Mouse (Mus musculus): ENCODE results near the gene Cmtm1.
A peak's percentile ranks its signal among the peaks of the same experiment; 100 is the strongest.
"Not testable (repeated sequence)": the region's sequence is repeated elsewhere in the genome, so short reads cannot be mapped to it uniquely, and the experiment has no call there.

Cmtm1 gene

DNA sequence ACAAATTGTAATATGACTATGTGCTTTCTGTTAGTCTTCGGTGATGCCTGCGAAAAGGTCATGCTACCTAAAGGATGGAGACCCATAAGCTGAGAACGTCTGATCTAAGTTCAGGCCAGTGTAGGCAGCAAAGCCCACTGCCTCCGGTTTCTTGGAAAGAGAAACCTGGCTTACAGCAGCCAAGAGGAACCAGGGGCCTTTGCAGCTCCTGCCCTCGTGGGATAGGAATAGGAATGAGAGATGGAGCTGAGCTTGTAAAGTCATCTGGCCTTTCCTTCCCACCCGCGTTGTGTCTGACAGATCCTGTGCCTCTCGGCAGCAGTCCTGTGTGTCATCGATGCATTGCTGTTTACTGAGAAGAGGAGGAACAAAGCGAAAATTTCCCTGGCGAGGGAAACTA lies 11.3 kb upstream of the Cmtm1 start, which contains the start of gene Gm11020:
Gm11020 (plus strand) TSS at position 301 of the 400 bp plus-strand sequence.
- DNase-seq (ENCODE audit: low spot score) = not testable (repeated sequence)

DNA sequence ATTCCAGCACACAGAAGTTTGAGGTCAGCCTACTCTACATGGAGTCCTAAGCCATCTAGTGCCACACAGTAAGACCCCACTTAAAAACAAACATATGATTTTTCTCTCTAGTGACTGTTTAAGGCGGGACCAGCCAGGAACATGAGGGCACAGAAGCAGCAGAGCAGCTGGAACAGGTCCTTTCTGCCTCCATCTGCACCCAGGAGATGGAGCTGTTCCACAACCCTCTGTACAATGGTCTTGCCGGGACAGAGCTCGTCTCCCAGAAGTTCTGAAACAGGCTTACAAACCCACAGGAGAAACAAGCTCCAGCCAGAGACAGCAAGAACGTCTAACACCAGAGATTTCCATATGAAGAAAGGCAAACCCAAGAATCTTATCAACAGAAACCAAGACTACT lies 3.4 kb upstream of the Cmtm1 start:
- peak; percentile 32 for DNase-seq (ENCODE audit: low spot score)

DNA sequence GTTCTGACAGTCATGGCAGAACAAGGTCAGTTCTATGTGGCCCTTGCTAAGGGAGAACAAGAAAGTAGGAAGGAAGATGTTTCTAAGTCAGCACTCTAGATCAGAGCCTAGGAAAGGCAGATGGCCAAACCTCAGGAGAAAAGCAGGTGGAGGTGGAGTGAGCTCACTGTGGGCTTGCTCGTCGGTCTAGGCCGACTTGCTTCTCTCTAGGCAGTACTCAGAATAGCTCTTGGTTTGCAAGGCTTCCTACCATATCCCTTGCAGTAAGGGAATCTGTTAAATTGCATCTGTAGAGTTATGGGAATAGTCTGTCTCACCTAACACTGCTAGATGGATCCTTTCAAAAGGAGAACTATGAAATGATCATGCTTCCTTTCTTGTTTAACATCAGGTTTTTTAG lies 2.1 kb upstream of the Cmtm1 start:
- not testable (repeated sequence) for DNase-seq (ENCODE audit: low spot score)

DNA sequence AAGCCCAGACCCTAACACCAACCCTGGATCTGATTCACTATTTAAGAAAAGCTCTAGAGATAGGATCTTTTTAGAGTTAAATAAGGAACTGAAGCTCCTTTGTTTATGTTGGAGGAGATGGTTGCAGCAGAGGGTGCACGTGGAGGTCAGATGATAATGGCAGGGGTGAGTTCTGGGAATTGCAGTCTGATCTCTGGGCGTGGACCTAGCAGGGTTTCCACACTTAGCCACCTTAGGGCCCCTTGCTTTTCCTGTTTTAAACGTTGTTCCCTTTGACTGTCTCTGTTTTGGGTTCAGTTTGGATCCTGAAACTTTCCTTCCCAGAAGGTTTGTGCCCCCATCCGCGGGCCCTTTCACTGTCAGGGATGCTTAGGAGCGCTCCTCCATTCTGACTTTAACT lies 1.6 kb downstream of the Cmtm1 start:
- DNase-seq (ENCODE audit: low spot score) = not testable (repeated sequence)

DNA sequence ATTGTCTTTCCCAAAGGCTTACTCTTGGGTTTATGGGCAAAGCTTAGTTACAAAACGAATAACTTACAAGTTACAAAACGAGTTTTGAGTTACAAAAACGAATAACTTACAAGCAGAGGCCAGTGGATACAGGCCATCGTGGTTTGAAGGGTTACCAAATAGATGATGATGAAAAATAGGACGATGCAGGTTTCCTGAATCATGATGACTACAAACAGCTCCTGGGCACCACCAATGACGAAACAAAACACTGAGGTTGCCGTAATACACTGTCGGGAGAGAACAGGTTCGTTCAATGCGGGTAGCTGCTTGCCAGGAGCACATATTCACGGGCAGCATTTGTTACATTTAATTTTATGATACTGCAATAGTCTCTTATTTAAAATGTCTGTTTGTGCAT lies 5.0 kb downstream of the Cmtm1 start:
- no peak for DNase-seq (ENCODE audit: low spot score)

DNA sequence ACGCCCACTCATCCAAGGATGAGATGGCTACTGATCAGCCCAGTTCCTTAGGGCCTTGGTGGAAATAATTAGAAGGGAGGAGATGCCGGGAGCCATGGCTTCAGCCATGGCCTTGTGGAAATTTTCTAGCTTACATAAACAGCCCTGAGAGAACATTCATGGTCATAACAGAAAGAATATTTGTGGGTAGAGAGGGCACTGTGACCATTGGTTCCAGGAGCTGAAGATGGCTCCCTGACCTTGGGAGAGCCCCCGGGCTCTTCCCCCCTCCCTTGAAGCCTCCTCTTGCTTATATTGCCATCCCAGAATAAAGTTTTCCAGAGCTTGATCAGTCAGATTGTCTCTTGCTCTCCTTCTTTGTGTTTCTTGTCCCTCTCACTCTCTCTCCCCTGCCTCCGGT lies 7.4 kb downstream of the Cmtm1 start:
- DNase-seq (ENCODE audit: low spot score) = not testable (repeated sequence)

DNA sequence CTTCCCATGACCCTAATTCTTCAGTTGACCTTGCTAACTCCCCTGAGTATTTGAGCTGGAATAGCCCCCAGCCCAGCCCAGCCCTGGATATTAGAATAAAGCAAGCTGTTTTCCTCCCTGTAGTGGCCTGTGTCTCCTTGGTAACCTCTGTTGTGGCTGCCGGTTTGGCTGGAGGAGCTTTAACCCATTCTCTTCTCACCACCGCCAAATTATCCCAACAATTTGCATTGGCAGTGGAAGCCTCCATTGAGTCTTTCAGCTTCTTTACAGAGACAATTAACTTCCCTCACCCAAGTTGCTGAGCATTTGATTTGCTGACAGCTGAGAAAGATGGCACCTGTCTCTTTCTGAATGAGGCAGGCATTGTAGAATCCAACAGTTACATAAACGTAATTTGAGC lies 8.4 kb downstream of the Cmtm1 start:
- DNase-seq (ENCODE audit: low spot score) = not testable (repeated sequence)

DNA sequence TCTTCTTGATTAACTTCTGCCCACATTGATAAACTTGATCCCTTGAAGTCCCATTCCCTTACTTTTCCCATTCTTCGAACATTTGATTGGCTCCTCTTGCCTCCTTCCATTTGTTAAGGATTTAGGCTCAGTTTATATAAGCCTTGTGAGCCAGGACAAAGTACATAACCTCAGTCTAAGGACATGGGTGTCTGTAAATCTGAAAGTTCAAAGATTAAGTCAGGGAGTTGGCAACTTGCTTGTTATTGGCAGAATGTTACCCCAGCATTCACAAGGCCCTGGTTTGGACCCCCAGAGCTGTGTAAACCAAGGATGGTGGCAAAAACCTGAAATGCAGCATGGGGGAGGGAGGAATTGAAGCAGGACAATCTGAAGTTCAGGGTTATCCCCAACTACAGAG lies 15.5 kb downstream of the Cmtm1 start:
- no peak for DNase-seq (ENCODE audit: low spot score)

DNA sequence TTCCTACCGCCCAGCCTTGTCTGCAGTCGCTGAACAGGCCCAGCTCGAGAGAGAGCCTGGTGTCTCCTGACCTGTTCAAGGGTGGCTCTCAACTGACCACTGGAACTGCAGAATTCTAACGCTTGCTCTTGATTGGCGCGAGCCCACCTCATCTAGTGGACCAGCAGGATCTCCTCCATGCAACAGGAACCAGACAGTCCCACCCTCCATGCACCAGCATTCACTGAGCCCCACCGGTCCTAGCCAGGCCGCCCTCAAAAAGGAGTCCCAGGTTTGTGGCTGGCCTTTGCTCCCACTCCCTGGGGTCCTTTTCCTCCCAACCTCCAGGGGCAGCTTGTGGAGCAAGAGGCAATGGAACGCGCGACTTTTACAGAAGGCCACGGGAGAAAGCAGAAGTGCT lies 16.9 kb downstream of the Cmtm1 start, which contains the start of gene Cmtm2a:
Cmtm2a (minus strand) TSS at position 101 of the 400 bp plus-strand sequence.
- DNase-seq (ENCODE audit: low spot score) = not testable (repeated sequence)

DNA sequence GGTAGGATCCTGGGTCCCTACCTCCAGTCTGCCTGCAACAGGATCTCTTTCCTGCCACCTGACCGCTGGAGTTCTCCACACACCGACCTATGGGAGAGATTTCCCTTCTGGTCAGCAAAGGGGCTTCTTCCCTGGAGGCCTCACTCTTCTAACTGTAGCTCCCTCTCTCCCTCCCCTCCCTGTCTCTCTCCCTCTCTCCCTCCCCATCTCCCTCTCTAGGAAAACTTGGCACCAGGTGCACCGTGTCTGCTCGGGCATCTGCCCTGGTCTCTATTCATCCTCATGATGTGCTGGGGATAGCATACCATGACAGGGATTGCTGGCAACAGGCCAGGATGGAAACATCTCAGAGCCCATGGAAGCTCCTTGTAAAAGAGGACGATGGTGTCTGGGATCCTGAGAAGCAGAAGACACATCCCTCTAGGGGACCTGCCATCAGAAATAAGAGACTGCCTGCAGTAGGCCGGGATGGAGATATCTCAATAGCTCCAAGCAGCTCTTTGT lies 41.0 kb downstream of the Cmtm1 start:
- DNase-seq (ENCODE audit: low spot score) = no peak

DNA sequence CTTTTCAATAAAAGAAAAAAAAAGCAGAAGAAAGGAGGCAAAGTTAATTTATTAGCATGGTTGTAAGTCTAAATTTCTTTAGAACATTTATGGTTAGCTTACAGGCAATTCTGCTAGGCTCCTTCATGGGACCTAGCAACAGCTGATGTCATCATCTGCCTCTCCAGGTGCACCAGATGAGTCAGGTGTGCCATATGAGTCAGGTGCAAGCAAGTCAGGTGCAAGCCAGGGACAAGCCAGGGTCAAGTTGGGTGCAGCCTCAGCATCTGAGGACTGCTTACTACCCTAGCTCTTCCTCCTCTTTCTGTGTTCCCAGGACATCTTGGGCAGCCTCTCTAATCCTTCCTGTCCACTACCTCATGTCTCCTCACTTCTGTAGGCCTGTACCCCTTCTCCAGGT lies 41.6 kb downstream of the Cmtm1 start:
- DNase-seq (ENCODE audit: low spot score) = no peak

DNA sequence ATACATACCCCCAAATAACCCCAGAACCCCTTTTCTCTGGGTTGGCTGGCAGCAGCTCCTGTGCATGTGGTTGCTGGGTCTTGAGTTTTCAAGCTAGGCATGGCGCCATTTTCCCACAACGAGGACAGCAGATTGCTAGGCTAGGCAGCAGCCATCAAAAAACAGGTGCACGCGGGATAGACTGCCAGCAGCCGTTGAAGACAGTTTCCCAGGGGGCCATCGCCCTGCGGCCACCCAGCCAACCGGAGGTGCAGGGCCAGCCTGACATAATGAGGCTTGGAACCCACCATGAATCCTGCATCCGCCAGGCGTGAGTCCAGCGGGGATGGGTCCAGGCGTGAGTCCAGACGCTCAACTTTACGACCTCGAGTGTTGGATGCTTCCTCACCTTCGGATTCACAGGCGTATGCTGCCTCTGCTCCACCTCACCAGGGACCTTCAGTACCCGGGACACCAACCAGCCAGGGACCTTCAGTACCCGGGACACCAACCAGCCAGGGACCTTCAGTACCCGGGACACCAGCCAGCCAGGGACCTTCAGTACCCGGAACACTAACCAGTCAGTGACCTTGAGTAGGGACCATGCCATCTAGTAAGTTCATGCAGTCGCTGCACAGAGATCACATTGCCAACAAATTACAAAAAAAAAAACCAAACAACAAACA lies 45.5 kb downstream of the Cmtm1 start:
- DNase-seq (ENCODE audit: low spot score) = not testable (repeated sequence)

DNA sequence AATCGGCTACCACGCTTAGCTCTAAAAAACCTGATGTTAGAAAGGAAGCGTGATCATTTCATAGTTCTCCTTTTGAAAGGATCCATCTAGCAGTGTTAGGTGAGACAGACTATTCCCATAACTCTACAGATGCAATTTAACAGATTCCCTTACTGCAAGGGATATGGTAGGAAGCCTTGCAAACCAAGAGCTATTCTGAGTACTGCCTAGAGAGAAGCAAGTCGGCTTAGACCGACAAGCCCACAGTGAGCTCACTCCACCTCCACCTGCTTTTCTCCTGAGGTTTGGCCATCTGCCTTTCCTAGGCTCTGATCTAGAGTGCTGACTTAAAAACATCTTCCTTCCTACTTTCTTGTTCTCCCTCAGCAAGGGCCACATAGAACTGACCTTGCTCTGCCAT lies 48.1 kb downstream of the Cmtm1 start:
- DNase-seq (ENCODE audit: low spot score) = not testable (repeated sequence)

DNA sequence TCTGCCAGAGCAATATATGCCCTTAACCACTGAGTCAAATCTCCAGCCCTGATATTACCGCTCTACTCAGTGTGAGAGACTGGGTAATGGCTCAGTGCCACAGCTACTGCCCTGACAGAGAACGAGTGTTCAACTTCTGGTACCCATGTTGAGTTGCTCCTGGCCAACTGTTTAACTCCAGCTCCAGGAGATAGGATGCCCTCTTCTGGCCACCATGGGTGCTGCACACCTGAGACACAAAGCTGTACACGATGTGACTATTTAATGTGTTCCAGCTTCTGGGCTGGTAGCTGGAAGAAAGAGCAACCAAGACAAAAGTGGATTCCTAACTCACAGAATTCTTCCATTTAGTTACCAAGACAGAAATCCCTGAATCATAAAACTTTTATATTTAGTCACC lies 56.9 kb downstream of the Cmtm1 start:
- no peak for DNase-seq (ENCODE audit: low spot score)

DNA sequence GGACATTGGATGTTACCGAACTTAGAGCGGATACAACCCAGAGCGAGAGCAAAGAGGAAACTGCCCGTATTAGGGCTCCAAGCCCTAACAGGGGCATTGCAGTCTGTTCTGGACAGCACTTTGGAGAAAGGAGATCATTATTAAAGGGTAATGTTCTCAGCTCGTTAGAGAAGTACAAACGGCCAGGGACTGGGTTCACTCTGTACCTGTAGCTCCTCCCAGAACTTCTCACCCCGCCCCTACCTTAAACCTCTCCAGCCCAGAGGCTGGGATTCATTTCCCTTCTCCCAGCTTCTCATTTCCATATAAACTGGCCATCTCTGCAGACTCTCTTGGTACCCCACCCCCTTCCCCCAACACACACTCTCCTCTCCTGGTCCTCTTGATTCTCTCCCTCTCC lies 58.5 kb downstream of the Cmtm1 start:
- no peak for DNase-seq (ENCODE audit: low spot score)

DNA sequence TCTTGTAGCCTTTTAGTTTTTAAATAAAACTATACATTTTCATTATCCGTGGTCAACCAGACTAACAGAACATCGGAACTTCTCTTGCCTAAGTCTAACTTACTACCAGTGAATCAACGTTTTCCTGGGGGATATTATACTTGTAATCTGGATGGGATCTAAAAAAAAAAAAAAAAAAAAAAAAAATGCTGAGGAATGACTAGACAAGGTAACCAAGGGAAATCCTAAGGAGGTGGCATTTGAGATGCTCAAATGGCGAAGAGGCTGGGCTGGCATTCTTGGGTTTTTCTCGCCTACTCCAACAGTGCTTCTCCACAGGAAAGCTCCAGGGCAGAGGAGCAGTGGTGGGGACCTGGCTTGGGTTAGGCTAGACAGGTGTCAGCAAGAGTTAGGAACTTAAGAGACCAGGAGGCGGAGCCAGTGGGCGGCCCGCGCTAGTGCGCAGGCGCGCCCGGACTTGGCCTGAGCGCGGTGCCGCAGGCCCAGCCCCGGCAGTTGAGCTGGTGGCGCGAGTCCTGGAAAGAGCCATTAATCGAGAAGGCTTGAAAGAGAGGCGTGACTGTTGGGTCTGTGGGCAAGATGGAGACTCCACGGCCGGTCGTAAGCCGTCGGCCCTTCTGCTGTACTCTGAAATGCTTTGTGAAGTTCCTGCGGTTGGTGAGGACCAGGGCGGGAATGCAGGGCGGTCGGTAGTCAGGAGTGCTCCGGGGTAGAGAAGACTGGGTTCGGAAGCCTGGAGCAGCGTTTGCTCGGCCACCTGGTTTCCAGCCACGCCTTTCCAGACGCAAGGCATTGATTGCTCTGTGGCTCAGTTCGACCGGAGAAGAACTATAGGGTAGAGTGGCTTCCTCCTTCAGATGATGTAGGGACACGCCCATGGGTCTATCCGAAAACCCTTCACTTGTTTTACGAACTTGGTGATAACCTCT lies 59.2 kb downstream of the Cmtm1 start, which contains the start of gene Cklf:
Cklf (plus strand) TSS at position 423 of the 929 bp plus-strand sequence.
- peak; percentile 90 for DNase-seq (ENCODE audit: low spot score)

DNA sequence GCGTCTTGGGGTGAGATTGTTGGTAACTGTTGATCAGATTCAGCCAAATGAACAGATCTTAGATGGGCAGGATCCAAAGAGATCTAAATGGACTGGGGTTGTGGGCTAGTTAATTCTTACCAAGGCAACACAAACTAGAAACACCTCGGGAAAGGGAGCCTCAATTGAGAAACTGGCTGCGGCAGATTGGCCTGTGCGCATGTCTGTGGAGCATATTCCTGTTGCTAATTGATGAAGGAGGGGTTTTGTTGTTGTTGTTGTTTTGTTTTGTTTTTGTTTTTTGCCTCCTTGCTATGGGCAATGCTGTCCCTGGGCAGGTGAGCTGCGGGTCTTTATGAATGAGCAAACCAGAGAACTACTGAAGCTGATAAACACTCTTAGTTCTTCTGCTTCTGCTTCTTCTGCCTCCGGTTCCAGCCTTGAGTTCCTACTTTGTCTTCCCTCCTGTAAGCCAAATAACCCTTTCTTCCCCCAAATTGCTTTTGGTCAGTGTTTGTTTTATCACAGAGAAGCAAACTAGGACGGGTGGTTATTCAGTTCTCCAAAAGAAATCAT lies 60.4 kb downstream of the Cmtm1 start:
- no peak for DNase-seq (ENCODE audit: low spot score)

DNA sequence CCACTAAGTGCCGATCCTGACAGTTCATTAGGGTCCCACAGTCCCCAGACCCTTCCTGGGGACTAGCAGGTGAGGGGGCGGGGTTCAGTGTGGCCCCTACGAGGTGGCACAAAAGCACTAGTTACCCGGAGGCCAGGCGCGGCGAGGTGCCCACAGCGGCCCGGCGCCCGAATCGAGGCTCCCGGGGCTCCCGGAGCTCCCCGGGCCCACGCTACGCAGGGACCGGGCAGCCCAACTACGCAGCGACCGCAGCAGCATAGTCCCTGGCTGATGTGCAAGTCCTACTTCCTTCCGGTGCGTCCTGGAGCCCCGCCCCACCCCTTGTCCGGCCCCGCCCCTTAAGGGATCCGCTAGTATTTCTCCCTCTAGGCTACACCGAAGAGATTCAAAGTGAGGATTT lies 61.7 kb downstream of the Cmtm1 start, which contains the start of gene Tk2:
Tk2 (minus strand) TSS at position 283 of the 400 bp plus-strand sequence.
- peak; percentile 76 for DNase-seq (ENCODE audit: low spot score)

DNA sequence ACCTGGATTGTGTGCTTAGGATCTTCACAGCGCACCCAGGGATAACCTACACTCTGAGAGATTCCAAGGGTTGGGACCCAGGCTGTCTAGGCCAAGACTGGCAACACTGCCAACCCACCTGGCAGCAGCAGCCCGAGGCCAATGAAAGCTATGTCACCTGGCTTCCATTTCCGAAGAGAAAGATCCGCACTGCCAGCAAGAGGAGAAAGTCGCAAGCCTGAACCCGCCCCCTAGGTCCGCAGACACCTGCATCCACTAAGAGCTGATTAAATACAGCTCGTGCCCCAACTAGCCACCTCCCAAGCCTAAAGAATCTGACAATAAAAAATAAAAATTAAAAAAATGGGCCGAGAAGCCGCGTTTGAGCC lies 62.1 kb downstream of the Cmtm1 start:
- no peak for DNase-seq (ENCODE audit: low spot score)

DNA sequence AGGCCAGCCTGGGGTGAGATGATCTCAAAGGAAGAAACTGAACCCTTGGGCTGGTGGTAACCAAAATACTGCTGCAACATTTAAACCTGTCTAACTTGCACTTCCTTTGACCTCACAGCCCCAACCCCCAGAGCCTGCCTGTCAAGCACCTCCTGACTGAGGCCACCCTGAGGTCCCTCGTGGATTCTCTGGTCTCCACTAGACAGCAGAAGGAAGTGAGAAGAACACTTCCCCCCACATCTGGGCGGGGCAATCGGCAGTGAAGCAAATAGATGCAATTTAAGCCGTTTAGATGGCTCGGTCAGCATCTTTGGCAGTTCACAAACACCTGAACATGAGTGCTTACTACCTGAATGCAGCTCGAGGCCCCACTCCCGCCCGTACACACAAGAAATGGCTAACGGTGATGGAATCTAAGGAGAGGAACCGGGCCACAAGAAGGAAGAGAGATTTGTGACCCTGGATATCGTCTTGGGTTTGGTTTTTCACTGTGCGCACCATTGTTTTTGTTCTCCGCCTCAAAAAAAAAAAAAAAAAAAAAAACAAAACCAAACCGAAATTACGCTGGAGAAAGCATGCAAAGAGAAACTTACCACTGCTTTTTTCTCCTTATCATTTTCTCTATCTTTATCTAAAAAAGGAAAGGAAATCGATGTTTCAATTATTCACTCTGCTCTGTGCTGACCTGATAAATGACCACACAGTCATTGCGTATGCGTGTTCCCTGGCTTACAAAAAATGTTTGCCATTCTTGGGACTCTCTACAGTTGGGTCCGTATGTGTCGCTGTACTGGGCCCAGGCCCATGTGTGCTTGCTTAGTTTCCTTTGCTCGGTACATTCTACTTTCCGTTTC lies 62.7 kb downstream of the Cmtm1 start:
- DNase-seq (ENCODE audit: low spot score) = peak; percentile 76

DNA sequence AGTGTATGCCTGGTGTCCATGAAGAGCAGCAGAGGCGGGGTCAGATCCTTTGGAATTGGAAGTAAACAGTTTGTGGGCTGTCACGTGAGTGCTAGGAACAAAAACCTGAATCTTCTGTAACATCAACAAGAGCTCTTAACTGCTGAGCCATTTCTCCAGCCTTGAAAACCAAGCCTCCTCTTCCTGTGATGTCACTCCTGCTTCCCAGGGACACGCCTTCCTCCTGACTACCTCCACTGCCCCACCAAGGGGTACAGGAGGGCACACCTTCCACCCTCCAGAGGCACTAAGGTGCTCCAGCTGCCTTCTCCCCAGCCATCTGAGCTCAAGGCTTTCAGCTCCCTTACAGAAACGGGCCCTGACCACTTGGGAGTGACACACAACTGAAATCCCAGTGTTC lies 63.3 kb downstream of the Cmtm1 start:
- no peak for DNase-seq (ENCODE audit: low spot score)
